8 mouse cellular contexts compared by ENCODE assay signal in the genomic region with DNA sequence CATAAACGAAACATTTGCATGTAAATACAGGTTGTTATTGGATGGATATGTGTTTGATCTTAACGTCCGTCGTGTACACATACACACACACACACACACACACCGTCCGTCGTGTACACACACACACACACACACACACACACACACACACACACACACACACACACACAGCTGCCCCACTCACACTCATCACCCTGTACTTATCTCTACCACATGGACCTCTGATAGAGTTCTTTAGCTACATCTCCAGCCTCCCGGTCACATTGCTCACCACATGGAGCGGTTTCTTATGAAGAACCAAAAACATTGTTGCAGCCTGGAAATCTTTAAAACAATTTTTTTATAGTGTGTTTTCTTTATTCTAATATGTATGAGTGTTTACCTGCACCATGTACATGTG. TPM values are rescaled to one million over a fixed set of nuclear protein-coding genes. Genes with fewer than 3 reads are reported as not detected.
A peak's percentile ranks its signal among the peaks of the same experiment; 100 is the strongest.
DNase-seq lines count a peak whose midpoint lies in the region; ATAC-seq and TF ChIP-seq lines count a peak whose summit lies in the region.

No protein-coding gene starts in this region.

- peak overlapping the region; percentile 75 for H3K4me3 ChIP-seq in lung, embryonic 14.5 days (ENCODE audit: low read depth, low read length)
- H3K4me3 ChIP-seq in limb, embryonic 14.5 days (replicated peaks; ENCODE audit: low read length), result peak overlapping the region; percentile 71
- H3K4me3 ChIP-seq in neural tube, embryonic 14.5 days (ENCODE audit: low read depth, low read length), result peak overlapping the region; percentile 59

- no peak for TF ChIP-seq CTCF in lung, embryonic 14.5 days (IDR thresholded peaks at IDR 0.05; ENCODE audit: low read depth)

- H3K4me1 ChIP-seq in lung, embryonic 14.5 days (ENCODE audit: insufficient read depth), result peaks cover 9% of the 10 kb centered on the region
- peaks cover 21% of the 10 kb centered on the region for H3K4me1 ChIP-seq in limb, embryonic 14.5 days (ENCODE audit: control insufficient read depth, insufficient read depth, low read length)
- H3K4me1 ChIP-seq in neural tube, embryonic 14.5 days (ENCODE audit: control insufficient read depth, insufficient read depth, low read length), result peaks cover 29% of the 10 kb centered on the region

- no peaks in the 10 kb centered on the region for H3K36me3 ChIP-seq in lung, embryonic 14.5 days (ENCODE audit: insufficient read depth)
- H3K36me3 ChIP-seq in limb, embryonic 14.5 days (ENCODE audit: control insufficient read depth, insufficient read depth, low read length), result peaks cover 13% of the 10 kb centered on the region
- no peaks in the 10 kb centered on the region for H3K36me3 ChIP-seq in neural tube, embryonic 14.5 days (ENCODE audit: control insufficient read depth, insufficient read depth, low read length)

- peak; percentile 25; the same call in 1 of the 2 replicates for ATAC-seq in lung, embryonic 14.5 days (ENCODE audit: insufficient read depth)
- ATAC-seq in erythroid progenitor cell, adult 5-6 weeks (replicated peaks; ENCODE audit: low FRiP score, poor library complexity, severe bottlenecking), result peak; percentile 37
- ATAC-seq in limb, embryonic 14.5 days (ENCODE audit: low FRiP score, low read depth), result peak; percentile 12; the same call in 1 of the 2 replicates
- ATAC-seq in neural tube, embryonic 14.5 days (ENCODE audit: low read depth), result peak; percentile 13

- peak overlapping the region; percentile 75 for H3K9ac ChIP-seq in lung, embryonic 14.5 days
- peak overlapping the region; percentile 73 for H3K9ac ChIP-seq in limb, embryonic 14.5 days (ENCODE audit: low read depth, low read length, severe bottlenecking)
- H3K9ac ChIP-seq in neural tube, embryonic 14.5 days (replicated peaks; ENCODE audit: low read depth, low read length), result peak overlapping the region; percentile 70; the same call in 1 of the 2 replicates

- no peaks in the 10 kb centered on the region for H3K9me3 ChIP-seq in lung, embryonic 14.5 days (ENCODE audit: low read depth, low read length)
- no peaks in the 10 kb centered on the region for H3K9me3 ChIP-seq in limb, embryonic 14.5 days (ENCODE audit: control insufficient read depth, low read length)
- no peaks in the 10 kb centered on the region for H3K9me3 ChIP-seq in neural tube, embryonic 14.5 days (ENCODE audit: control insufficient read depth, low read length)

- 30% methylated on average over 9 of the region's 9 CpGs for WGBS in lung, embryonic 14.5 days
- 35% methylated on average over 9 of the region's 9 CpGs for WGBS in limb, embryonic 14.5 days
- 26% methylated on average over 9 of the region's 9 CpGs for WGBS in neural tube, embryonic 14.5 days

- DNase-seq in lung, embryonic 14.5 days, result no peak
- no peak for DNase-seq in lung, postnatal 10 days
- no peak for DNase-seq in limb, embryonic 14.5 days (ENCODE audit: low spot score)
- no peak for DNase-seq in cerebellum, postnatal 4 days (ENCODE audit: low spot score in 2 of 2)
- DNase-seq in layer of hippocampus, postnatal 36 days, result no peak
- DNase-seq in thymus, postnatal 14 days, result no peak

- no peak for TF ChIP-seq POLR2A in limb, embryonic 14.5 days (IDR thresholded peaks at IDR 0.05; ENCODE audit: borderline replicate concordance, extremely low read depth, insufficient read depth, insufficient read length)

- peak overlapping the region; percentile 70 for H3K4me2 ChIP-seq in lung, embryonic 14.5 days
- H3K4me2 ChIP-seq in limb, embryonic 14.5 days (replicated peaks; ENCODE audit: low read depth, low read length, severe bottlenecking), result peak overlapping the region; percentile 52
- peak overlapping the region; percentile 53 for H3K4me2 ChIP-seq in neural tube, embryonic 14.5 days (ENCODE audit: low read depth, low read length)

- no peaks in the 10 kb centered on the region for H3K27me3 ChIP-seq in lung, embryonic 14.5 days (ENCODE audit: insufficient read depth, low read length)
- H3K27me3 ChIP-seq in limb, embryonic 14.5 days (ENCODE audit: control insufficient read depth, insufficient read depth, low read length), result no peaks in the 10 kb centered on the region
- no peaks in the 10 kb centered on the region for H3K27me3 ChIP-seq in neural tube, embryonic 14.5 days (ENCODE audit: control insufficient read depth, insufficient read depth, low read length)

- no peak overlapping the region for H3K27ac ChIP-seq in lung, embryonic 14.5 days (ENCODE audit: low read depth)
- no peak overlapping the region for H3K27ac ChIP-seq in limb, embryonic 14.5 days (replicated peaks; ENCODE audit: low read depth, low read length)
- peak overlapping the region; percentile 22; the same call in 1 of the 2 replicates for H3K27ac ChIP-seq in neural tube, embryonic 14.5 days (ENCODE audit: low read depth, low read length)

RNA-seq across cellular contexts. Expression of a gene that starts 0.5 kb away (rescaled TPM):
- 309 and 315 TPM in 2 replicates for polyA plus RNA-seq in lung, embryonic 14.5 days (2014; fragmentation: Nextera tagmentation; extraction: Ambion mirVana)
- 9.6 and 33.9 TPM in 2 replicates for total RNA-seq in erythroid progenitor cell, adult 5-6 weeks (2015; ENCODE audit: low replicate concordance)
- total RNA-seq in erythroid progenitor cell, adult 5-6 weeks (2017; ENCODE audit: low replicate concordance), result 4.2 and 39.0 TPM in 2 replicates
- 233 and 255 TPM in 2 replicates for polyA plus RNA-seq in limb, embryonic 14.5 days (2012; rRNA removed)
- 308 and 343 TPM in 2 replicates for polyA plus RNA-seq in limb, embryonic 14.5 days (2014; fragmentation: Nextera tagmentation; extraction: Ambion mirVana)
- polyA plus RNA-seq in neural tube, embryonic 14.5 days (2014; fragmentation: Nextera tagmentation; extraction: Ambion mirVana), result 288 and 349 TPM in 2 replicates
- total RNA-seq in layer of hippocampus, postnatal 36 days (2021), result 100 to 1,000 TPM; 205 to 207 TPM

RNA-seq across cellular contexts. Expression of a gene that starts 33.4 kb away (rescaled TPM):
- polyA plus RNA-seq in lung, embryonic 14.5 days (2014; fragmentation: Nextera tagmentation; extraction: Ambion mirVana), result 0.08 TPM in 1 of 2 replicates, not detected in the other
- total RNA-seq in erythroid progenitor cell, adult 5-6 weeks (2015; ENCODE audit: low replicate concordance), result not detected in 2 replicates
- total RNA-seq in erythroid progenitor cell, adult 5-6 weeks (2017; ENCODE audit: low replicate concordance), result not detected in 2 replicates
- polyA plus RNA-seq in limb, embryonic 14.5 days (2012; rRNA removed), result 0.47 and 0.55 TPM in 2 replicates
- 0.46 and 0.76 TPM in 2 replicates for polyA plus RNA-seq in limb, embryonic 14.5 days (2014; fragmentation: Nextera tagmentation; extraction: Ambion mirVana)
- 0.44 and 0.62 TPM in 2 replicates for polyA plus RNA-seq in neural tube, embryonic 14.5 days (2014; fragmentation: Nextera tagmentation; extraction: Ambion mirVana)
- under 1 TPM in 1 of 2 experiments, not detected in 1; 0.27 TPM for total RNA-seq in layer of hippocampus, postnatal 36 days (2021)
